Mouse (Mus musculus): Measurements from ENCODE around the gene Tlk1.

Gene Tlk1

GRCm38 (mm10) chr2:70784447-70784846 is 41.1 kb downstream of the Tlk1 start:
- DNase-seq: no peak

- no peak for DNase-seq
Measured at GRCm38 (mm10) chr2:70783504-70783903, 42.0 kb downstream of the Tlk1 start.

- peak; percentile 67 for DNase-seq
Measured at GRCm38 (mm10) chr2:70779634-70780033, 45.9 kb downstream of the Tlk1 start.

GRCm38 (mm10) chr2:70776744-70777143 is 48.8 kb downstream of the Tlk1 start:
- DNase-seq: no peak

GRCm38 (mm10) chr2:70764734-70765133 is 60.8 kb downstream of the Tlk1 start:
- DNase-seq: peak; percentile 29

GRCm38 (mm10) chr2:70762741-70763140 is 62.8 kb downstream of the Tlk1 start:
- DNase-seq: peak; percentile 61

- DNase-seq: no peak
Measured at GRCm38 (mm10) chr2:70752149-70752548, 73.4 kb downstream of the Tlk1 start.

GRCm38 (mm10) chr2:70751655-70752054 is 73.9 kb downstream of the Tlk1 start:
- no peak for DNase-seq

GRCm38 (mm10) chr2:70742588-70742987 is 82.9 kb downstream of the Tlk1 start:
- DNase-seq: no peak

- DNase-seq: no peak
Measured at GRCm38 (mm10) chr2:70741901-70742300, 83.6 kb downstream of the Tlk1 start.

- DNase-seq: no peak
Measured at GRCm38 (mm10) chr2:70736008-70736407, 89.5 kb downstream of the Tlk1 start.

GRCm38 (mm10) chr2:70735534-70735933 is 90.0 kb downstream of the Tlk1 start:
- DNase-seq: no peak

GRCm38 (mm10) chr2:70727089-70727488 is 98.4 kb downstream of the Tlk1 start:
- DNase-seq: no peak

GRCm38 (mm10) chr2:70723610-70724243 is 101.8 kb downstream of the Tlk1 start:
- no peak for DNase-seq

- DNase-seq: no peak
Measured at GRCm38 (mm10) chr2:70710878-70711277, 114.7 kb downstream of the Tlk1 start.

- DNase-seq: no peak
Measured at GRCm38 (mm10) chr2:70710236-70710635, 115.3 kb downstream of the Tlk1 start.

GRCm38 (mm10) chr2:70708986-70709730 is 116.4 kb downstream of the Tlk1 start:
- DNase-seq: no peak

- no peak for DNase-seq
Measured at GRCm38 (mm10) chr2:70702403-70702802, 123.1 kb downstream of the Tlk1 start.

GRCm38 (mm10) chr2:70701571-70701970 is 124.0 kb downstream of the Tlk1 start:
- DNase-seq: no peak

GRCm38 (mm10) chr2:70700851-70701250 is 124.7 kb downstream of the Tlk1 start:
- DNase-seq: no peak

- no peak for DNase-seq
Measured at GRCm38 (mm10) chr2:70695712-70696111, 129.8 kb downstream of the Tlk1 start.

GRCm38 (mm10) chr2:70690195-70690594 is 135.3 kb downstream of the Tlk1 start:
- peak; percentile 11 for DNase-seq

GRCm38 (mm10) chr2:70688454-70689078 is 137.0 kb downstream of the Tlk1 start:
- no peak for DNase-seq

GRCm38 (mm10) chr2:70682324-70682723 is 143.2 kb downstream of the Tlk1 start:
- no peak for DNase-seq
